Mouse (Mus musculus) cerebellum, adult 9-10 months (tissue): Measurements from ENCODE around the gene 4930519G04Rik.
"Not testable (repeated sequence)": the region's sequence is repeated elsewhere in the genome, so short reads cannot be mapped to it uniquely, and the experiment has no call there.

Experiments used
- DNase-seq: peaks from one replicate; pipeline ENCODE4 v3.0.0; 2022

4930519G04Rik gene

DNA sequence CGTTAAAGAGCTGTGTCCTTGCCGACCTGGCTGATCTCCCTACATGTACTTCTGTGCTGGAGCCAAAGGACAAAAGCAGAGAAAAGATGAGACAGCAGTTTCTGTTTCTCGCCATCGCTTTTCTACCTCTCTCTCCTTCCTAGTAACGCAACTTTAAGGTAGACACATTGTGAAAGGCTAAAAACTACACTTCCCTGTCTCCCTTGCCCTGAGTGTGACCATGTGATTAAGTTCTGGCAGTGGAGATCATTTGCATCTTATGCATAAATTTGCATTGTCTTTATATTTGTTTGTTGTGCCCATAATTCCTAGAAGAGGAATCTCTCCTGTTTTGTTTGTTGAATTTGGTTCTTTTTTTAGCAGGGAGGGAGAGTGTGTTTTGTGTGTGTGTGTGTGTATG is 62.4 kb downstream of the 4930519G04Rik start:
- no peak for DNase-seq

DNA sequence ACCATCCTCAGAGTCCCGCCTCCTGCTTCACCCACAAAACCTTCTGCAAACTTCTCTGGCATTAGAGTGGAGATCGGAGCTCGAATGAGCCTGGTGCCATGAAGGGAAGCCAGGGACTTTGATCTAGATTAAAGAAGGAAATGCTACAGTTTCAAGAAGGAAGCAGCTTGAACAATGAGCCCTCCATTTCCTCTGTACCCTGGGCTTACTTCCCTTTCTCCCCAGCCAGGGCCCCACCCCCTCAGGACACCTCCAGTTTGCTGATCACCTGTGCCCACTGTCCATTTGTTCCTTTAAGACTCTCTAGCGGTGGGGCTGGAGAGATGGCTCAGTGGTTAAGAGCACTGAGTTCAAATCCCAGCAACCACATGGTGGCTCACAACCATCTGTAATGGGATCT is 63.3 kb downstream of the 4930519G04Rik start:
- DNase-seq = no peak

DNA sequence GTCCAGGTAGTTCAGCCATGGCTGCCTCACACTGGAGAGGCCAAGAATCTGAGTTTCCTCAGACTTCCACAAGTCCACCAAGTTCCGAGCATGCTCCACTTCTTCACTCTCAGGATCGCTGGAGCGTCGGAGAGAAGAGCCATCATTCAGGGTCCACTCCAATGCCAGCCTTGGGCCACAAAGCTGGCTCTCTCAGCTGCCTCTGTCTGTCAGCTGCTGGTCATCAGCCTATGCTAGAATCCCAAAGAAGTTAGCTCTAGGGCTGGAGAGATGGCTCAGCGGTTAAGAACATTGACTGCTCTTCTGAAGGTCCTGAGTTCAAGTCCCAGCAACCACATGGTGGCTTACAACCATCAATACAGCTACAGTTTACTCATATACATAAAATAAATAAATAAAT is 63.9 kb downstream of the 4930519G04Rik start:
- DNase-seq = not testable (repeated sequence)

DNA sequence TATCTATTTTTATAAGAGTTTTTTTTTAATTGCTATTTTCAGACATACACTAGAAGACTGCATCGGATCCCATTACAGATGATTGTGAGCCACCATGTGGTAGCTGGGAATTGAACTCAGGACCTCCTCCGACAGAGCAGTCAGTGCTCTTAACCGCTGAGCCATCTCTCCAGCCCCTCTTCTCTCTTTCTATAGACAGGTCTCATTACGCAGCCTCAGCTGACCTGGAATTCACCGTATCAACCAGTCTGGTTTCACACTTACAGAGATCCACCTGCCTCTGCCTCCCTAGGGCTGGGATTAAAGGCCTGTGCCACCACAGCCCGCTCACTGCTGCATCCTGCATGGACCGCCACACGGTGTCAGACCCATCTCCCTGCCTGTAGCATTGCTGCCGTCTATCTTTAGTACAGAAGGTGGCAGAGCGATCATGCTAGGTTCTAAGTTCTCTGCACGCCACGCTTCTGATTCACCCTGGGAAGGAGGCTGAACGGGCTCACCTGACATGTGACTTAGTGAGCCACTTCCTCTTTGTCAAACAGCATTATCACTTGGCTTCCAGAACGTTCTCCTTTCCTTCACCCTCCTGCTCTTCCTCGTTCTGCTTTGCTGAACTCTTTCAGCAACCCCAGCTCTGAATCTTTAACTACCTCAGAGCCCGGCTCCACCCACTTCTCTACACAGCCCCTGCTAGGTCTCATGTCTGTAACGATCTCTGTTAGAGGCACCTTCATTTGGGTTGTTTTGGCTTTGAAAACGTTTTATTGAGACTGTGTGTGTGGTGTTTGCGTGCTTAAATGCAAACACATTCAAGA is 68.3 kb downstream of the 4930519G04Rik start:
- no peak for DNase-seq

DNA sequence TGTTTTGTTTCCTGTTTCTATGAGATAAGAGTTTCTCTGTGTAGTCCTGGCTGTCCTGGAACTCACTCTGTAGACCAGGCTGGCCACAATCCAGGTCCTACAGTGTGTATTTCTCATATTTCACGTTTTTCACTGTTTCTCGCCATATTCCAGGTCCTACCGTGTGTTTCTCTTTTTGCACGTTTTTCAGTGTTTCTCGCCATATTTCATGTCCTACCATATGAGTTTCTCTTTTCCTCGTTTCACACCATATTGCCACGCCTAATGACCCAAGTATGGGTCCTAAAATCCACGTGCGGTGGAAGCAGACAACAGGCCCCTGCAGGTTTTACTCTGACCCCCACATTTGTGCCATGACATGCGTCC is 68.9 kb downstream of the 4930519G04Rik start:
- no peak for DNase-seq

DNA sequence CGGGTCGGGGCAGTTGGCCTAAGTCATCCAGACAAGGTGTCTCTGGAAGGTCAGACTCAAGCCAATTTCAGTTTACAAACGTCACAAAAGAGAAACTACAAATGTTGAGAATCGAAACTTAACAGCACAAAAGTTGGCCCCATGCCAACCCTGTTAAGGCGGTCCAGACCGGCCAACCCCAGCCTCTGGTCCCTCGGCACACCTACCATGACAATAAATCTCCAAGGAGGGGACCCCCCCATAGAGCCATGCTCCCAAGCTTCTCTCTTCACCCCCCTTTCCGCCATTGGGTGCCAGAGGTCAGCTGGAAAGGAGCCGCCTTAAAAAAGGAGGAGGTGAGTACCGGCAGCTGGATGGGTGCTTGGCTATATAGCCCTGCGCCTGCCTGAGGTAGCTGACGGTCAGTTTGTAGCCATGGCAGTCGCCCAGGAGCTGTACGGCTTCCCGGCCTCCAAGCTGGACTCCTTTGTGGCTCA is 69.6 kb downstream of the 4930519G04Rik start, which contains the start of gene Oasl1:
Gene Oasl1 (plus strand): TSS at position 243 of the 476 bp plus-strand sequence.
- DNase-seq = no peak

DNA sequence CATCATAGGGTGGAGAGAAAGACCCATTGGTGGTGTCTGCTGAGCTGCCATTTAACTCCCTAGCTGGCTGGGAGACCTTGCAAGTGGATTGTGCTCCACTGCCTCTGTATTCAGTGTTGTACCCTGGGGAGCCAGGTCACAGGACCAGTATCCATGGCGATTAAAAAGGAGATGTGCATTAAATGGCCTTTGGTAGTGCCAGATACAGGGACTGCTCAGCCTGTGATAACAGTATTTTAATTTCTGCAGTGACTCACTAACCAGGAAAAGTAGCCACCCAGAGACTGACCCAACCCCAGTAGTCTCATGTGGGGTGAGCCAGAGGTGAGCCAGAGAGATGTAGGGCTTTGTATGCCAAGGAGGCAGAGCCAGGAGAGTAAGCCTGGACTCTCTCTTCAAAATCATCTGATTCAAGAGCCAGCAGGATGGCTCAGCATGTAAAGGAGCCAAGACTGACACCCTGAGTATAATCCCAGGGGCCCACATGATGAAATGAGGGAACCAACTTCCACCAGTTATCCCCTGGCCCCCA is 72.8 kb downstream of the 4930519G04Rik start:
- no peak for DNase-seq

DNA sequence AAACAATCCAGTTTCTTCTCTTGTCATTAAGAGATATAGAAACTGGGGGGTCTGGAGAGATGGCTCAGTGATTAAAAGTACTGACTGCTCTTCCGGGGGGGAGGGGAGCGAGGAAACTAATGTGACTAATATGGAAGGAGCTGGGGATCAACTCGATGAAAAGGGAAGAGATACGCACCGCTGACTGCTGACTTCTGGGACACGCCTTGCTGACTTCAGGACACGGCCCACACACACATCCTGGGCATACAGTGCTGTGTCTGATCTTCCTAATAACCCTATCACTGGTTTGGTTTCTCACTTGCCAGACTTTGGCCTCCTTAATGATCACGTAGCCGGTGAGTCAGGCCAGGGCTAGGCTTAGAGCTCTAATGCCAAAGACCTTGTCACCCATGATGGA is 73.3 kb downstream of the 4930519G04Rik start:
- DNase-seq = no peak

DNA sequence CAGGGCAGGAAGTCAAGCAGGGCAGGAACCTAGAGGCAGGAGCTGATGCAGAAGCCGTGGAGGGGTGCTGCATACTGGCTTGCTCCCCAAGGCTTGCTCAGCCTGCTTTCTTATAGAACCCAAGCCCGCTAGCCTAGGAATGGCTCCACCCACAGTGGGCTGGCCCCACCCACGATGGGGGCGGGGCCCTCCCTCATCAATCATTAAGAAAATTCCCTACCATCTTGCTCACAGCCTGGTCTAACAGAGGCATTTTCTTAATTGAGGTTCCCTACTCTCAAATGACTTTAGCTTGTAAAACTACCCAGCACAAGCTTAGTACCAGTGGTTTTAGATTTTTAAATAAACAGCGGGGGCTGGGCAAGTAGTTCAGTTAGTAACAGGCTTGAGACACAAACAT is 78.2 kb downstream of the 4930519G04Rik start:
- no peak for DNase-seq

DNA sequence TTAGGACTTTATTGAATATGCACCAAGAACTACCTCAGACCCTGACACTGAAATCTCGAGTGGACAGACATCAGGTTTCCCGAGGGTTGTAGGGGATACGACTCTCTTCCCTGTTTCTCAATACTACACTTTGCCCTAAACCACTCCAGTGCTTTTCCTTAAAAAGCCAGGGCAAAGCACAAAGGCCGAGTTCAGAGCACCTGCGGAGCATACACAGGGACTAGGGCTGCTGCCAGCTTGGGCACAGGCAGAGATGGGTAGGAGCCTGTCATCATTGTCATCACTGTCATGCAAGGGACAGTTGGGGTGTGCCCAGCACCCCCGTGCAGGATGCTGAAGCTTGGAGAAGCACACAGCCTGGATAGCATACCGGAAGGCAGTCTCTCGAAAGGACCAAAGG is 79.7 kb downstream of the 4930519G04Rik start:
- DNase-seq = no peak
